Mouse (Mus musculus) erythroblast, embryonic 14.5 days (primary cell): ENCODE measurements around the gene Dph1.

ENCODE experiments used
- GATA1 ChIP-seq: IDR thresholded peaks from 2 replicates; pipeline ENCODE4 v1.6.1; 2012; ENCODE audit warnings: low read length, inconsistent platforms, mixed read lengths
- TAL1 ChIP-seq: IDR thresholded peaks from 3 replicates; pipeline ENCODE4 v1.6.1; 2012; ENCODE audit warnings: low read length, inconsistent platforms, mixed read lengths

DNA sequence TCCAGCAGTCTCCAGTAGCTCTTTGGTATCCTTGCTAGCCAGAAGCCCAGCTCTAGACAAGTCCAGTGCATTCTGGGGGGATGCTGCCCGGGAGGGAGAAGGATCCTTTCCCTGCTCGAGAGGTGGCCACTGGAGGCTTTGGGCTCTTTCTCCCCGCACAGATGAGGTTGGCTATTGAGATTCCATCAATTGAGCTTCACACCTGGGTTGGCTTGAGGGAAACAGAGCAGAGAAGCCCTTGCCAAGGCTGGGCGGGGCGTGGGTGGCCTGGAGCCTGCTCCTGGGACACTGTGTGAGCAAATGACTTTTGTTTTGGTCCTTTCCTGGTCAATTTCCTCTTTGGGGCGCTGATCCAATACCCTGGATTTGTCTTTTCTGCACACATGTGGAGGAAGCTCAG lies 5.1 kb upstream of the Dph1 start:
- TF ChIP-seq GATA1 (no peak), TAL1 (no peak)
